Mouse (Mus musculus) embryonic facial prominence, embryonic 14.5 days (tissue): ENCODE measurements around the gene Zfp398. TPM values are rescaled to one million over a fixed set of nuclear protein-coding genes. Genes with fewer than 3 reads are reported as not detected.

ENCODE experiments used
- ATAC-seq: fragments of 200-750 bp; cut with Nextera tagmentation; 2 replicates; pipeline ENCODE4 v1.8.0; 2017; ENCODE audit warnings: low read depth, moderate number of reproducible peaks, moderate TSS enrichment
- DNase-seq: peaks from one replicate; pipeline ENCODE4 v3.0.0-alpha.2; 2015; ENCODE audit warnings: low spot score
- H3K27ac ChIP-seq: fragments of 300-500 bp; sonication (generic); replicated peaks from 2 replicates; pipeline ENCODE4 v1.5.1; 2014; ENCODE audit warnings: low read depth, mild to moderate bottlenecking, low read length, moderate library complexity
- H3K27me3 ChIP-seq: fragments of 300-500 bp; sonication (generic); replicated peaks from 2 replicates; pipeline ENCODE4 v1.6.1; 2014; ENCODE audit warnings: low read length; ENCODE audit not compliant: control insufficient read depth, insufficient read depth
- H3K36me3 ChIP-seq: fragments of 300-500 bp; sonication (generic); 2 replicates; pipeline ENCODE4 v1.6.1; 2014; ENCODE audit warnings: low read length, mixed read lengths; ENCODE audit not compliant: control insufficient read depth, insufficient read depth
- H3K4me1 ChIP-seq: fragments of 300-500 bp; sonication (generic); 2 replicates; pipeline ENCODE4 v1.6.1; 2014; ENCODE audit warnings: antibody characterized with exemption, low read length; ENCODE audit not compliant: control insufficient read depth, insufficient read depth
- H3K4me2 ChIP-seq: fragments of 300-500 bp; sonication (generic); 2 replicates; pipeline ENCODE4 v1.6.1; 2014; ENCODE audit warnings: low read depth, mild to moderate bottlenecking, low read length, moderate library complexity, mixed read lengths
- H3K4me3 ChIP-seq: fragments of 300-500 bp; sonication (generic); 2 replicates; pipeline ENCODE4 v1.5.1; 2014; ENCODE audit warnings: low read depth, mild to moderate bottlenecking, low read length
- H3K9ac ChIP-seq: fragments of 300-500 bp; sonication (generic); 2 replicates; pipeline ENCODE4 v1.6.1; 2014; ENCODE audit warnings: low read depth, mild to moderate bottlenecking, low read length, moderate library complexity, mixed read lengths
- H3K9me3 ChIP-seq: fragments of 300-500 bp; sonication (generic); 2 replicates; pipeline ENCODE4 v1.6.1; 2016; ENCODE audit warnings: low read length; ENCODE audit not compliant: control insufficient read depth
- WGBS: fragments of 180-500 bp; shearing (Covaris S2); extraction: QIAGEN DNeasy Blood & Tissue Kit; methylation state at CpG from one replicate; pipeline ENCODE4 v1.1.7; 2014; 5-methylcytosine and 5-hydroxymethylcytosine counted together
- polyA plus RNA-seq: library from polyadenylated mRNA; unstranded; fragments of >200 nt; fragmentation: Nextera tagmentation; extraction: Ambion mirVana; gene quantifications from 2 replicates; pipeline ENCODE4 v1.2.1, GENCODE M21; 2014

Gene Zfp398
- 8.0 and 8.1 TPM in 2 replicates for polyA plus RNA-seq

GRCm38 (mm10) chr6:47835482-47835983 is at the start of gene Zfp398:
Zfp398 (plus strand) TSS chr6:47835661.
- Histone ChIP-seq H3K4me2 (peak within 1 kb of the TSS; percentile 66), H3K4me1 (0 out of 2 replicates have a peak, but pooled peaks cover 3% of the 10 kb centered on the region), H3K36me3 (0 out of 2 replicates have a peak, but pooled peaks cover 5% of the 10 kb centered on the region), H3K4me3 (peak within 1 kb of the TSS; percentile 88), H3K9ac (peak within 1 kb of the TSS; percentile 90), H3K9me3 (no peaks in the 10 kb centered on the region), H3K27ac (peak within 1 kb of the TSS; percentile 91), H3K27me3 (no peaks in the 10 kb centered on the region)
- DNase-seq (peak; percentile 97), ATAC-seq (peak; percentile 97)
- WGBS, result under 1% methylated on average over 36 of the region's 52 CpGs

GRCm38 (mm10) chr6:47787941-47788736 is 47.3 kb upstream of the Zfp398 start:
- no peaks in the 10 kb centered on the region for H3K36me3 ChIP-seq
- under 1% methylated on average over 18 of the region's 18 CpGs for WGBS

GRCm38 (mm10) chr6:47788821-47789220 is 46.6 kb upstream of the Zfp398 start:
- Histone ChIP-seq H3K9ac (peak overlapping the region; percentile 80), H3K9me3 (no peaks in the 10 kb centered on the region), H3K4me2 (peak overlapping the region; percentile 58), H3K27ac (peak overlapping the region; percentile 96), H3K4me3 (peak overlapping the region; percentile 50), H3K36me3 (no peaks in the 10 kb centered on the region), H3K27me3 (no peaks in the 10 kb centered on the region), H3K4me1 (0 out of 2 replicates have a peak, but pooled peaks cover 5% of the 10 kb centered on the region)
- DNase-seq, result no peak
- peak; percentile 8; the same call in 1 of the 2 replicates for ATAC-seq
- 29% methylated on average over 3 of the region's 3 CpGs for WGBS

More at GRCm38 (mm10) chr6:47787941-47788736, 47.3 kb upstream of the Zfp398 start:
- Histone ChIP-seq H3K4me2 (peak overlapping the region; percentile 58), H3K9me3 (no peaks in the 10 kb centered on the region), H3K4me1 (0 out of 2 replicates have a peak, but pooled peaks cover 5% of the 10 kb centered on the region), H3K4me3 (peak overlapping the region; percentile 50), H3K27me3 (no peaks in the 10 kb centered on the region), H3K27ac (peak overlapping the region; percentile 96), H3K9ac (peak overlapping the region; percentile 80)
- ATAC-seq, result peak; percentile 93
- peak; percentile 96 for DNase-seq

GRCm38 (mm10) chr6:47790745-47791144 is 44.7 kb upstream of the Zfp398 start:
- 58% methylated on average over 2 of the region's 2 CpGs for WGBS
- DNase-seq (no peak), ATAC-seq (no peak)
- H3K4me2 ChIP-seq, result no peak overlapping the region
- H3K4me3 ChIP-seq, result no peak overlapping the region
- H3K9ac ChIP-seq, result no peak overlapping the region
- no peaks in the 10 kb centered on the region for H3K27me3 ChIP-seq
- H3K27ac ChIP-seq, result no peak overlapping the region
- H3K4me1 ChIP-seq, result 0 out of 2 replicates have a peak, but pooled peaks cover 5% of the 10 kb centered on the region
- peaks cover 14% of the 10 kb centered on the region for H3K36me3 ChIP-seq
- H3K9me3 ChIP-seq, result no peaks in the 10 kb centered on the region

GRCm38 (mm10) chr6:47792533-47792932 is 42.9 kb upstream of the Zfp398 start:
- Histone ChIP-seq H3K4me3 (no peak overlapping the region), H3K9me3 (no peaks in the 10 kb centered on the region), H3K9ac (no peak overlapping the region), H3K4me1 (0 out of 2 replicates have a peak, but pooled peaks cover 5% of the 10 kb centered on the region), H3K27me3 (no peaks in the 10 kb centered on the region), H3K36me3 (peaks cover 31% of the 10 kb centered on the region), H3K4me2 (no peak overlapping the region), H3K27ac (no peak overlapping the region)
- 93% methylated on average over 2 of the region's 2 CpGs for WGBS
- no peak for DNase-seq
- ATAC-seq, result no peak

DNA sequence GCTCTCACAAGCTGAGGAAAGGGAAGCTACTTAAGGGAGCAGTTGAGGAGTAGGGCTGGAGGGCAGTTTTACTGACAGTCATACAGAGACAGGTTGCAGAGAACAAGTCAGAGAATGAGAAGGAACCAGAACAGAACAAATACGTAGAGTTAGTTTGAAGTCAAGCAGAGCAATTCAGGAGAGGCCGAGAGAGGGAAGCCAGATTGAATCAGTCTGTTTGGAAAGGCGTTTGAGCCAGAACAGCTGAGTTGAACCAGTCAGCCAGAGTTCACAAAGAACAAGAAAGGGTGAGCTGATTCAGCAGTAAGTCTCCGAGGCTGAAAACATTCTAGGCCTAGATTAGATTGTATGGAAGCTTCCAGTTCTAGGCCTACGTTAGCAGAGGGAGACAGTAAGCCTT is 42.2 kb upstream of the Zfp398 start:
- peaks cover 38% of the 10 kb centered on the region for H3K36me3 ChIP-seq
- no peak overlapping the region for H3K4me3 ChIP-seq
- 51% methylated on average over 5 of the region's 5 CpGs for WGBS
- no peaks in the 10 kb centered on the region for H3K9me3 ChIP-seq
- H3K4me2 ChIP-seq, result no peak overlapping the region
- DNase-seq (no peak), ATAC-seq (no peak)
- H3K9ac ChIP-seq, result no peak overlapping the region
- no peak overlapping the region for H3K27ac ChIP-seq
- H3K4me1 ChIP-seq, result 0 out of 2 replicates have a peak, but pooled peaks cover 5% of the 10 kb centered on the region
- H3K27me3 ChIP-seq, result no peaks in the 10 kb centered on the region

DNA sequence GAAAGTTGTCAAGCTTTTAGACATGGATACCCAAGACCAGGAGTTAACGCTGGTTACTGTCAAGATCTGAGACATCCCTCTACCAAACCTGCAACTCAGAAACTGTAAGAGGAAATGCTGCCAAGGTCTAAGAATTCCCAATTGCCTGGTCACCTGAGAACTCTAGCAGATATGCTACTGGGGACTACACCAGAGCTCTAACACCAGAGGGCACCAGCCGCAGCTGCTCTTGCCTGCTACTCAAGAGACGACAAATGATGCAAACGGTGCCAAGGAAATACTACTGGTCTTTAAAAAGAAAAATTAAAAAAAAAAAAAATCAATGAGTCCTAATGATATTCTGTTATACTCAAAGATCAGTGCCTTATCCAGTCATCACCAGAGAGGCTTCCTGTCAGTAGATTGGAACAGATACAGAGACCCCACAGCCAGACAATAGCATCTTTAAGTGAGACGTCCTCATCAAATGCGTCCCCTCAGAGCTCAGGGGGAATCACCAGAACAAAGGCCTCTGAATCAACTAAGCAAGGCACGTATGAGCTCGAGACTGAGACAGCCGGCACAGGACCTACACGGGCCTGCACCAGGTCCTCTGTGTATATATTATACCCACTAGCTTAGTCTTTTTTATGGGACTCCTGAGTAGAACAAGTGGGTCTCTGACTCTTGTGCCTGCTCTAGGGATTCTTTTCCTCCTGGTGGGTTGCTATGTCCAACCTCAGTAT is 41.2 kb upstream of the Zfp398 start:
- H3K4me3 ChIP-seq, result no peak overlapping the region
- H3K27me3 ChIP-seq, result no peaks in the 10 kb centered on the region
- no peak overlapping the region for H3K9ac ChIP-seq
- peaks cover 47% of the 10 kb centered on the region for H3K36me3 ChIP-seq
- no peaks in the 10 kb centered on the region for H3K9me3 ChIP-seq
- no peak overlapping the region for H3K4me2 ChIP-seq
- no peak overlapping the region for H3K27ac ChIP-seq
- ATAC-seq (no peak), DNase-seq (peak; percentile 58)
- WGBS, result 66% methylated on average over 10 of the region's 10 CpGs
- H3K4me1 ChIP-seq, result 0 out of 2 replicates have a peak, but pooled peaks cover 1% of the 10 kb centered on the region

DNA sequence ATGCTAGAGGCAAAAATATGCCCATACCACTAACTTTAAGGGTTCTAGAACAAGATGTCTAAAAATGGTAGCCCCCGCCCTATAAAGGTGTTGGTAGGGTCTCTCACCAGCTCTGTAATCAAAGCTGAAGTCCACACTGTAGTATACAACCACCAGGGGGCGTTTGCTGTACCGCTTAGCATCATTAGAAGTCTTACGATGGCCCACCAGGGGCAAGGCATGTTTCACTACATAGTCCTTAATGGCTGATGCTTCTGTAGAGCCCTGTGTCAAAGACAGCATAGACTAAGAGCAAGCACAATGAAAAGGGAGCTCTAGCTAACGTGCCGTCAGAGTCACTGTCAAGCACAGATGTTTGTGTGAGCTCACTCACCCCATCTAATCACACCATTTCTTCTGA is 36.4 kb upstream of the Zfp398 start:
- no peaks in the 10 kb centered on the region for H3K9me3 ChIP-seq
- DNase-seq (peak; percentile 90), ATAC-seq (peak; percentile 65; the same call in 1 of the 2 replicates)
- no peak overlapping the region for H3K4me3 ChIP-seq
- no peaks in the 10 kb centered on the region for H3K4me1 ChIP-seq
- H3K4me2 ChIP-seq, result no peak overlapping the region
- H3K27ac ChIP-seq, result no peak overlapping the region
- peaks cover 95% of the 10 kb centered on the region for H3K36me3 ChIP-seq
- WGBS, result 52% methylated on average over 6 of the region's 6 CpGs
- no peaks in the 10 kb centered on the region for H3K27me3 ChIP-seq
- no peak overlapping the region for H3K9ac ChIP-seq
